Mouse (Mus musculus): Measurements from ENCODE around the gene Zfp786. TPM values are rescaled to one million over a fixed set of nuclear protein-coding genes. Genes with fewer than 3 reads are reported as not detected.
"Not testable (repeated sequence)": the region's sequence is repeated elsewhere in the genome, so short reads cannot be mapped to it uniquely, and the experiment has no call there.

Gene Zfp786
- total and polyA plus RNA-seq, 2 experiments from 2014 or later: 0.69 to 0.70 TPM

- DNase-seq (ENCODE audit: low spot score); H3K9me3 ChIP-seq (replicated peaks; ENCODE audit: control insufficient read depth, low read length); H3K27me3 ChIP-seq (ENCODE audit: control insufficient read depth, insufficient read depth, low read length); H3K4me1 ChIP-seq (ENCODE audit: control insufficient read depth, insufficient read depth); ATAC-seq (ENCODE audit: insufficient read depth, low read depth); H3K9ac ChIP-seq (replicated peaks; ENCODE audit: low read depth, low read length); H3K4me2 ChIP-seq (ENCODE audit: low read depth, low read length); H3K4me3 ChIP-seq (ENCODE audit: low read depth, low read length); H3K36me3 ChIP-seq (replicated peaks; ENCODE audit: control insufficient read depth, insufficient read depth, low read length); H3K27ac ChIP-seq (ENCODE audit: low read depth): not testable (repeated sequence)
- WGBS: 77% methylated on average over 4 of the region's 4 CpGs
These were observed 60.8 kb downstream of the Zfp786 start for GRCm38 (mm10) chr6:47769861-47770260.

MicroRNA genes within 50 kb of the gene (microRNA counts, 519-probe panel; counts per million panel counts)
- not detected for microRNA mmu-miR-704

Small RNA genes lying within 50 kb of the gene (microRNA-seq; reads per million reads assigned to microRNA genes)
- not detected for gene Mir704

Other genes with a start within 250 kb of the Zfp786 start
- gene Ezh2, start 235.5 kb downstream of the Zfp786 start, total RNA-seq (2014; rRNA removed; ENCODE audit: low replicate concordance): 8.6 and 11.9 TPM in 2 replicates
- 25.9 and 26.3 TPM in 2 replicates for gene Ezh2, start 235.5 kb downstream of the Zfp786 start, polyA plus RNA-seq (2015; fragmentation: Nextera tagmentation; extraction: Ambion mirVana)
- gene Pdia4, start 17.4 kb downstream of the Zfp786 start, total RNA-seq (2014; rRNA removed; ENCODE audit: low replicate concordance): 36.0 and 45.1 TPM in 2 replicates
- 51.4 and 66.0 TPM in 2 replicates for gene Pdia4, start 17.4 kb downstream of the Zfp786 start, polyA plus RNA-seq (2015; fragmentation: Nextera tagmentation; extraction: Ambion mirVana)
- gene Zfp398, start 4.8 kb upstream of the Zfp786 start, total RNA-seq (2014; rRNA removed; ENCODE audit: low replicate concordance): 6.7 and 9.1 TPM in 2 replicates
- 2.9 and 3.0 TPM in 2 replicates for gene Zfp398, start 4.8 kb upstream of the Zfp786 start, polyA plus RNA-seq (2015; fragmentation: Nextera tagmentation; extraction: Ambion mirVana)
- 10.3 and 20.5 TPM in 2 replicates for gene Zfp282, start 46.3 kb upstream of the Zfp786 start, total RNA-seq (2014; rRNA removed; ENCODE audit: low replicate concordance)
- gene Zfp282, start 46.3 kb upstream of the Zfp786 start, polyA plus RNA-seq (2015; fragmentation: Nextera tagmentation; extraction: Ambion mirVana): 4.8 and 5.4 TPM in 2 replicates
- 5.8 and 7.8 TPM in 2 replicates for gene Zfp212, start 89.6 kb upstream of the Zfp786 start, total RNA-seq (2014; rRNA removed; ENCODE audit: low replicate concordance)
- 5.9 and 7.5 TPM in 2 replicates for gene Zfp212, start 89.6 kb upstream of the Zfp786 start, polyA plus RNA-seq (2015; fragmentation: Nextera tagmentation; extraction: Ambion mirVana)
- gene Zfp956, start 122.5 kb upstream of the Zfp786 start, total RNA-seq (2014; rRNA removed; ENCODE audit: low replicate concordance): 2.2 and 2.4 TPM in 2 replicates
- 1.2 and 2.0 TPM in 2 replicates for gene Zfp956, start 122.5 kb upstream of the Zfp786 start, polyA plus RNA-seq (2015; fragmentation: Nextera tagmentation; extraction: Ambion mirVana)
- 9.6 and 25.5 TPM in 2 replicates for gene Zfp777, start 218.0 kb upstream of the Zfp786 start, total RNA-seq (2014; rRNA removed; ENCODE audit: low replicate concordance)
- gene Zfp777, start 218.0 kb upstream of the Zfp786 start, polyA plus RNA-seq (2015; fragmentation: Nextera tagmentation; extraction: Ambion mirVana): 1.7 and 2.4 TPM in 2 replicates